Mouse (Mus musculus) brown adipose tissue, adult 24 weeks (tissue): Measurements from ENCODE around the gene Btn1a1. TPM values are rescaled to one million over a fixed set of nuclear protein-coding genes. Genes with fewer than 3 reads are reported as not detected.

Experiments
- H3K27ac ChIP-seq: fragments of 200-500 bp; replicated peaks from 2 replicates; pipeline ENCODE4 v1.5.1; 2012; ENCODE audit warnings: low read depth, mild to moderate bottlenecking, low read length
- H3K4me1 ChIP-seq: fragments of 200-500 bp; 2 replicates; pipeline ENCODE4 v1.6.1; 2012; ENCODE audit warnings: low read length, mixed read lengths; ENCODE audit not compliant: control insufficient read depth, insufficient read depth, insufficient read length
- H3K4me3 ChIP-seq: fragments of 200-500 bp; 2 replicates; pipeline ENCODE4 v1.5.1; 2012; ENCODE audit warnings: low read depth, mild to moderate bottlenecking, low read length, moderate library complexity; ENCODE audit not compliant: insufficient read depth
- polyA plus RNA-seq: library from polyadenylated mRNA; stranded (reverse); fragments of >200 nt; gene quantifications from 2 replicates; pipeline ENCODE4 v1.2.4, GENCODE M21; 2012; ENCODE audit not compliant: missing spikeins, insufficient read depth, insufficient read length

Gene Btn1a1
- polyA plus RNA-seq, 1 experiment, result not detected

- Histone ChIP-seq H3K4me3 (no peak overlapping the region), H3K27ac (no peak overlapping the region), H3K4me1 (no peaks in the 10 kb centered on the region)
These were observed 32.1 kb upstream of the Btn1a1 start for GRCm38 (mm10) chr13:23497656-23498321.

DNA sequence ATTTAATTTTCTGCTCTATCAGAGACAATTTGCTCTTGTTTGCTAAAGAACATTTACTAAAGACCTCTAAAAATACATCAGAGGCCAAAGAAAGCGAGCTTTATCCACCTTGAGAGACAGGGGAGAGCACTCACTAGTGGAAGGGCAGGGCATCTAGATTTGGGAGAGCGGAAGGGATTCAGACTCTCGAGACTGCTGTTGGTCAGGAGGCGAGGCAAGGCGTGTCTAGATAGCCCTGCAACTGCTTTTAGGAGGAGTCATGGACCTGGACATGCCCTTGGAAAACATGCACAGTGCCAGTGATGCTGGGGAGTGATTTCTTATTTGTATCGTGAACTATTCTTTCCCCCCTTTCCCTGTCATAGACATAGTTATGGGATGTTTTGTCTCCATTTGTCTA lies 29.8 kb upstream of the Btn1a1 start:
- Histone ChIP-seq H3K4me3 (no peak overlapping the region), H3K4me1 (no peaks in the 10 kb centered on the region), H3K27ac (no peak overlapping the region)

DNA sequence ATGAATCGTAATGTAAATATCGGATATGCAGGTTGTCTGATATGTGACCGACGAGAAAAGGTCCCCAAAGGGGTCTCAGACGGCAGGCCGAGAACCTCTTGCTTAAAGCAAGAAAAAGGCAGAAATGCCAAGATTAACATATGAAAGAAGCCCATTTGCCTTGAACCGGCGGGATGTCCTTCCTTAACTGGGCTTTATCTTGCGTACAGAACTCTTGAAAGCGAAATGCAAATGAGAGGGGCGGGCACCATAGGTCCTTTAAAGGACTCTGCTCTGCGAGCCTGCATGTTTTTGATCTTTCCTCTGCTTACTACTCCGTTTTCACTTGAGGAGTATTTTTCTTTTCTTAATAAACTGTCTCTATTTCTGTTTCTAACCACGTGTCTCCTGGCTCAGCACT lies 26.3 kb upstream of the Btn1a1 start:
- no peak overlapping the region for H3K4me3 ChIP-seq
- H3K27ac ChIP-seq, result no peak overlapping the region
- H3K4me1 ChIP-seq, result no peaks in the 10 kb centered on the region

DNA sequence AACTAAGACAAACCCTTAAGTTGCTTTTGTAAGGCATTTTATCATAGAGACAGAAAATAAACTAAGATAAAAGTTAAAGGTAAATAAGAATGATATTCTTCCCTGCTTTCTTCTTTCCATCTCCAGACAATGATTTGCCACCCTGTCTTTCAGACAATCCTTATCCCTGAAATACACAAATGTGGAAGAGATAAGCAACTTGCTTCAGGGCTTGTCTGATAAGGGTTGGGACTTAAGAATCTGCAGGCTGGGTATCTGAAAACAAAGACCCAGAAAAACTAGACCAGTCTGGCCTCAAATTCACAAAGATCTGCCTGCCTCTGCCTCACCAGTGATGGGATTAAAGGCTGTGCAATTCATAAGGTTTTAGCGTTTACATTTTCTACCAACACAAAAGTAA lies 25.6 kb upstream of the Btn1a1 start:
- Histone ChIP-seq H3K4me3 (no peak overlapping the region), H3K27ac (no peak overlapping the region), H3K4me1 (no peaks in the 10 kb centered on the region)

DNA sequence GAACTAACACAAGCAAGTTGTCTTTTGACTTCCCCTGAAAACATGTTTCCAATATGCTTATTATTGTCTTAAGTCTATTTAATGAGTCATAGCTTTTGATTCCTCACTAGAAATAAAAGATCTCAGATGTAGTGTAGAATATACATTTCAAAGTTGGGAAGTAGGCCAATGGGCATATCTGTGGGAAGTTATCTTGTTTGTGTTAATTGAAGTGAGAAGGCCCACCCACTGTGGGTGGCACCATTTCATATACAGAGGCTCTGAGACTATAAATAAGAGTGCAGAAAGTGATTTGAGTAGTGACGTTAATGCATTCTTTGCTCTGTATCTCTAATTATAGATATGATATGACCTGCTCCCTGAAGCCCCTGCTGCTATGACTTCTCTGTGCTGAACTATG lies 25.2 kb upstream of the Btn1a1 start:
- Histone ChIP-seq H3K27ac (no peak overlapping the region), H3K4me3 (no peak overlapping the region), H3K4me1 (no peaks in the 10 kb centered on the region)

DNA sequence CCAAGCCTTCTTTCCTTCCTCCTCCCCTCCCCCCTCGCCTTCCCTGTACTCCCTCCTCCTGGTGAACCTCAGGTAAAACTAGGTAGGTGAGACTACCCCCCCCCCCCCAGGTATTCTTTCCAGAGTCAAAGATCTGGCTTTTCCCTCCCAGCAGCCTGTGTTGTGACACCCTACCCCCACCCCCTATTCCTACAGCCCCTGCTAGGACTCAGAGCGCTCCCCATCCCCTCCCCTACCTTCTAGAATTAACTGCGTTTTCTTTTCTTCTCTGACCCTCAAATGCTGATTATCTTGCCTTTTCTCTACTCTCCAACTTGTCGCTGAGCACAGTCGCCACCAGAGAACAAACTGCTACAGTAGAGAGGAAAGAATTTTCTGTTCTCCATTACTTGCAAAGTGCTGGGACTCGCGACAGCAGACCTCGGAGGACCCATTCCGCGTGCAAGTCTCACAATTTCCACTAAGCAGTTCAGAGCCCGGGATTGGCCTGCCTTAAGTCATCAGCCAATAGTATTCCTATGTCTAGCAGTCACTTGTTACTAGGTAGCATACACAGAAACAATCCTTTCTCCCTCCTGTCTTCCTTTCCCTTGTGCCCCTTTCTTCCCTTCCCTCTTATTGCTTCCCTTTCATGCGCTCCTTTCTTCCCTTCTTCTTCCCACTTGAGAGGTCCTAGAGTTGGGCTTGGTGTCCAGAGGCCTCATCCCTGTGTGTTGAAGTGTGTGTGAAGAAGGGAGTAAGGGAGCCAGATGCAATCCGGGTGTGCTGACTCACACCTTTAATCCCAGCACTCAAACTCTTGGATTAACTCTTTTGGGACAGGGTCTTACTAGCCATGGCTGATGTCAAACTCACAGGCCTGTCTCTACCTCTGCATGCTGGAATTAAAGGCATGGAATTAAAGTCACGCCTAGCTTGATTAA lies 23.0 kb upstream of the Btn1a1 start, which contains the start of gene Btn2a2:
Gene Btn2a2, minus strand, starts transcription at position 458 of the 923 bp plus-strand sequence.
- H3K27ac ChIP-seq, result no peak within 1 kb of the TSS
- H3K4me1 ChIP-seq, result no peaks in the 10 kb centered on the region
- 0 out of 2 replicates have a peak within 1 kb of the TSS, but pooled peaks have one; percentile 1 for H3K4me3 ChIP-seq

GRCm38 (mm10) chr13:23485271-23485670 lies 19.6 kb upstream of the Btn1a1 start:
- Histone ChIP-seq H3K27ac (no peak overlapping the region), H3K4me1 (no peaks in the 10 kb centered on the region), H3K4me3 (no peak overlapping the region)

- Histone ChIP-seq H3K4me1 (no peaks in the 10 kb centered on the region), H3K27ac (no peak overlapping the region), H3K4me3 (no peak overlapping the region)
These were observed 17.5 kb upstream of the Btn1a1 start for GRCm38 (mm10) chr13:23483153-23483552.

- Histone ChIP-seq H3K4me3 (no peak overlapping the region), H3K4me1 (no peaks in the 10 kb centered on the region), H3K27ac (no peak overlapping the region)
These were observed 10.0 kb upstream of the Btn1a1 start for GRCm38 (mm10) chr13:23475658-23476057.

GRCm38 (mm10) chr13:23466911-23467310 lies 1.2 kb upstream of the Btn1a1 start:
- Histone ChIP-seq H3K27ac (no peak overlapping the region), H3K4me1 (peaks cover 8% of the 10 kb centered on the region; the same call in 1 of the 2 replicates), H3K4me3 (no peak overlapping the region)

DNA sequence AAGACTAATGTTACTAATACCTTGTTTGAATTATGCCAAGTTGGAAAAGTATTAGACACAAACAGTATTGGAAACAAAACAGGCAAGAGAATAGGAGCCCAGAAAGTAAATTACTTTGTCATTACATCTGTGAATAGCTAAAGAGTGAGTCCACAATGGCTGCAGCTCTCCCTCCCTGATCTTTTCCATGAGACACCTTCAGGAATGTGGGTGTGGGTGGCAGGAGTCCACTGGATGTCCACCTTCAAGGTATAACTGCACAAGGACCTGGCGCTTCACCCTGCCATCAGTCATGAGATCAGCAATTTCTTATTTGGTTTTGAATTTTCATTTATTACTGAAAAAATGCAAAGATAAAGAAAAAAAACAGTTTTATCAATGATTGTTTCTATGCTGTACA lies 605 bp upstream of the Btn1a1 start:
- no peak overlapping the region for H3K4me3 ChIP-seq
- H3K4me1 ChIP-seq, result peaks cover 8% of the 10 kb centered on the region; the same call in 1 of the 2 replicates
- H3K27ac ChIP-seq, result no peak overlapping the region

- Histone ChIP-seq H3K27ac (no peak overlapping the region), H3K4me3 (peak overlapping the region; percentile 58), H3K4me1 (peaks cover 8% of the 10 kb centered on the region; the same call in 1 of the 2 replicates)
These were observed 797 bp downstream of the Btn1a1 start for GRCm38 (mm10) chr13:23464841-23465366.

GRCm38 (mm10) chr13:23464224-23464637 lies 1.5 kb downstream of the Btn1a1 start:
- Histone ChIP-seq H3K4me1 (peaks cover 8% of the 10 kb centered on the region; the same call in 1 of the 2 replicates), H3K4me3 (peak overlapping the region; percentile 58), H3K27ac (no peak overlapping the region)

DNA sequence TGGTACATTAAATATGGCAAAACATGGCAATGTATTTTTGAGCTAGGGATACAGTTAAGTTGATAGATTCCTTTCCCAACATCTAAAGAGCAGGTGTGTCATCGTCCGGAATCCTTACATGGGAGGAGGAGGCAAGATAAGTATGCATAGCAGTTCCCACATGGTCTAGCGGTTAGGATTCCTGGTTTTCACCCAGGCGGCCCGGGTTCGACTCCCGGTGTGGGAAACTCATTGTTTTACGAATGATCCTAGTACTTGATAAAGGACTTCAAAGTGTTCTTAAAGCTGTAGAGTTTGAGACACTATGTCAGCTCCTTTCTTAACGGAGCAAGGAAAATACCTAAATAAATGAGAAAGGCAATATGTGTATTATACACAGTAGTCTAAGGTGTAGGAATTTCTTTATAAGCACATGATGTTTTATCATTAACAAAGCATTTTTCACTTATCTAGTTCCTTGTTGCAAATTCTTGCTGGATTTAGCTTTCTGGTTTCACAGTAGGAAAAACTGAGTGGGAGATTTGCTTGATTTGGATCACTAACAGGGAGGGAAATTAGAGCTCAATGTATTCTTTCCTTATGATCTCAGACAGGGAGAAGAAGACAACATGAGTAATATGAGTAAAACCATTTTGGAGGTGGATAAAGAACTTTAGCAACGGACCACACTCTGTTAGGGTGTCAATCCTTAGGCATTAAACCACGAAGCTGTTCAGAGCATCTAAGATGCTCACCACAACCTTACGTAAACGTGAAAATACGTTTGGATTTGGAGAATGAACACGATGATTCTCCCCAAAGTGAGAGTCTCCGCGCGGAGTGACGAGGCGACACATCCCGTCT lies 2.1 kb downstream of the Btn1a1 start:
- Histone ChIP-seq H3K27ac (no peak overlapping the region), H3K4me3 (peak overlapping the region; percentile 58), H3K4me1 (peaks cover 8% of the 10 kb centered on the region; the same call in 1 of the 2 replicates)
